Mouse (Mus musculus) G1E (cell line): ENCODE results near the gene Wdfy2. TPM values are rescaled to one million over a fixed set of nuclear protein-coding genes. Genes with fewer than 3 reads are reported as not detected.
"Not testable (repeated sequence)": the region's sequence is repeated elsewhere in the genome, so short reads cannot be mapped to it uniquely, and the experiment has no call there.

Experiments used
- ATAC-seq: 2 replicates; pipeline ENCODE4 v1.8.0; 2016; ENCODE audit warnings: mild to moderate bottlenecking; ENCODE audit not compliant: insufficient number of reproducible peaks, poor library complexity, low FRiP score, severe bottlenecking; ENCODE audit errors: extremely low read depth
- DNase-seq: peaks from one replicate; pipeline ENCODE4 v3.0.0; 2012; ENCODE audit warnings: low spot score
- H3K27me3 ChIP-seq: 2 replicates; pipeline ENCODE4 v1.6.1; 2012; ENCODE audit warnings: mild to moderate bottlenecking, low read length, inconsistent platforms; ENCODE audit not compliant: insufficient read depth
- H3K36me3 ChIP-seq: replicated peaks from 2 replicates; pipeline ENCODE3; 2012; ENCODE audit warnings: mild to moderate bottlenecking, inconsistent platforms
- H3K4me1 ChIP-seq: 2 replicates; pipeline ENCODE4 v1.6.1; 2012; ENCODE audit warnings: low read depth, low read length, inconsistent platforms, mixed read lengths; ENCODE audit not compliant: insufficient read depth
- H3K4me3 ChIP-seq: 2 replicates; pipeline ENCODE4 v1.5.1; 2012; ENCODE audit warnings: low read depth, mild to moderate bottlenecking, inconsistent platforms, low read length, moderate library complexity, mixed read lengths
- H3K9me3 ChIP-seq: replicated peaks from 2 replicates; pipeline ENCODE4 v1.6.1; 2012; ENCODE audit warnings: inconsistent platforms
- CTCF ChIP-seq: IDR thresholded peaks from 2 replicates; pipeline ENCODE4 v1.5.1; 2012; ENCODE audit warnings: low read depth, low read length, inconsistent platforms, mixed read lengths
- GATA1 ChIP-seq: IDR thresholded peaks from 2 replicates; pipeline ENCODE4 v1.6.1; 2012; ENCODE audit warnings: borderline replicate concordance, low read length, inconsistent platforms, mixed read lengths
- GATA2 ChIP-seq: IDR thresholded peaks from 2 replicates; pipeline ENCODE4 v1.6.1; 2012; ENCODE audit warnings: low read depth, low read length, inconsistent platforms, borderline replicate concordance
- POLR2AphosphoS5 ChIP-seq: IDR thresholded peaks from 2 replicates; pipeline ENCODE4 v1.6.1; 2012; ENCODE audit warnings: low read depth, low read length, inconsistent platforms; ENCODE audit not compliant: insufficient replicate concordance
- TAL1 ChIP-seq: conservative IDR thresholded peaks from 2 replicates; pipeline ENCODE4 v1.6.1; 2012; ENCODE audit warnings: low read depth, low read length, inconsistent platforms, mixed read lengths
- polyA plus RNA-seq: library from polyadenylated mRNA; stranded (reverse); fragments of >175 nt; gene quantifications from 2 replicates; pipeline ENCODE4 v1.2.3, GENCODE M21; 2012
- total RNA-seq, 2 experiments: library from RNA; stranded (forward) in 1 of 2; stranded (reverse) in 1 of 2; fragments of 200-1000 nt in 1 of 2; fragments of >200 nt in 1 of 2; fragmentation: Nextera tagmentation in 1 of 2; gene quantifications; 2 replicates each; pipeline ENCODE4 v1.2.3; 2014 to 2017

The Wdfy2 gene
- total and polyA plus RNA-seq, 3 experiments, result 2.3 to 14.6 (median 10.3) TPM

- ATAC-seq (no peak), DNase-seq (no peak)
- Histone ChIP-seq H3K4me3 (no peak overlapping the region), H3K27me3 (peaks cover 9% of the 10 kb centered on the region), H3K9me3 (no peaks in the 10 kb centered on the region), H3K4me1 (peaks cover 41% of the 10 kb centered on the region), H3K36me3 (no peaks in the 10 kb centered on the region)
- TF ChIP-seq TAL1, result no peak
- TF ChIP-seq POLR2AphosphoS5, result no peak
- TF ChIP-seq GATA1, result no peak
- TF ChIP-seq GATA2, result no peak
- no peak for TF ChIP-seq CTCF
Observed at GRCm38 (mm10) chr14:62831691-62832275, 5.7 kb upstream of the Wdfy2 start.

GRCm38 (mm10) chr14:62833036-62833435, 4.4 kb upstream of the Wdfy2 start:
- no peaks in the 10 kb centered on the region for H3K9me3 ChIP-seq
- ATAC-seq (no peak), DNase-seq (no peak)
- no peaks in the 10 kb centered on the region for H3K36me3 ChIP-seq
- H3K4me1 ChIP-seq, result peaks cover 45% of the 10 kb centered on the region
- H3K27me3 ChIP-seq, result peaks cover 3% of the 10 kb centered on the region; the same call in 1 of the 2 replicates
- TF ChIP-seq POLR2AphosphoS5 (no peak), TAL1 (no peak), GATA1 (no peak), GATA2 (no peak), CTCF (no peak)
- no peak overlapping the region for H3K4me3 ChIP-seq

DNA sequence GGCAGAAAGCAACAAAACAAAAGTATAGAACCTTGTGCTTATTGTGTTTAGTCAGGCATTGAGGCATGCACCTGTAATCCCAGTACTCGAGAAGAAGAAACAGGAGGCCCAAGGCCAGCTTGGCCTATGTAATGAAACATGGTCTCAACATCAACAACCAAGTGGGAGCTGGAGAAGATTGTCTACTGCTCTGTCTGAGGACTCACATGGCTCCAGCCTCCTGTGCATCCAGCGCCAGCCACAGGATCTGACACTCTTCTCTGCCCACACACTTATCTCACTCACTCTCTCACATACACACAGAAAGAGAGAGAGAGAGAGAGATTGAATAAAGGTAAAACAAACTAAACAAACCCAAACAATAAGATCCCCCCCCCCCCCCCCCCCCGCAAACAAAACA, 3.9 kb upstream of the Wdfy2 start:
- no peaks in the 10 kb centered on the region for H3K9me3 ChIP-seq
- peaks cover 3% of the 10 kb centered on the region; the same call in 1 of the 2 replicates for H3K27me3 ChIP-seq
- DNase-seq (no peak), ATAC-seq (no peak)
- H3K4me3 ChIP-seq, result no peak overlapping the region
- H3K36me3 ChIP-seq, result no peaks in the 10 kb centered on the region
- H3K4me1 ChIP-seq, result peaks cover 50% of the 10 kb centered on the region
- TF ChIP-seq CTCF, result no peak
- no peak for TF ChIP-seq GATA2

DNA sequence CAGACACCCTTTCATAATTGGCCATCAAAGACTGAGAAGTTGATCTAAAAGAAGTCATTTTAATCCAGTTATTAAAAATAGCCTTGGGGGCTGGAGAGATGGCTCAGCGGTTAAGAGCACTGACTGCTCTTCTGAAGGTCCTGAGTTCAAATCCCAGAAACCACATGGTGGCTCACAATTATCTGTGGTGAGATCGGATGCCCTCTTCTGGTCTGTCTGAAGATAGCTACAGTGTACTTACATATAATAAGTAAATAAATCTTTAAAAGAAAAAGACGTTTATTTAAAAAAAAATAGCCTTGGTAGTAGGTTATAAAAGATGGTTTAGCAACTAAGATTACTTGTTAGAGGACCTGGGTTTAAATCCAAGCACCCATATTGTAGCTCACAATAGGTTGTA, 1.7 kb upstream of the Wdfy2 start:
- H3K27me3 ChIP-seq, H3K4me3 ChIP-seq, H3K9me3 ChIP-seq, ATAC-seq, DNase-seq, H3K36me3 ChIP-seq: not testable (repeated sequence)
- peaks cover 41% of the 10 kb centered on the region for H3K4me1 ChIP-seq

GRCm38 (mm10) chr14:62836926-62837640, 395 bp upstream of the Wdfy2 start:
- Histone ChIP-seq H3K4me1 (peaks cover 41% of the 10 kb centered on the region), H3K4me3 (peak overlapping the region; percentile 92), H3K27me3 (no peaks in the 10 kb centered on the region), H3K9me3 (no peaks in the 10 kb centered on the region), H3K36me3 (peaks cover 8% of the 10 kb centered on the region)
- DNase-seq, result peak; percentile 81
- TF ChIP-seq CTCF (peak; percentile 72), POLR2AphosphoS5 (no peak)
- ATAC-seq, result peak; percentile 96

GRCm38 (mm10) chr14:62838336-62838735, 858 bp downstream of the Wdfy2 start:
- TF ChIP-seq GATA2 (no peak), CTCF (no peak), TAL1 (no peak), GATA1 (no peak), POLR2AphosphoS5 (no peak)
- peaks cover 37% of the 10 kb centered on the region for H3K4me1 ChIP-seq
- no peaks in the 10 kb centered on the region for H3K9me3 ChIP-seq
- ATAC-seq (no peak), DNase-seq (no peak)
- no peaks in the 10 kb centered on the region for H3K27me3 ChIP-seq
- peak overlapping the region; percentile 92 for H3K4me3 ChIP-seq
- peaks cover 8% of the 10 kb centered on the region for H3K36me3 ChIP-seq

DNA sequence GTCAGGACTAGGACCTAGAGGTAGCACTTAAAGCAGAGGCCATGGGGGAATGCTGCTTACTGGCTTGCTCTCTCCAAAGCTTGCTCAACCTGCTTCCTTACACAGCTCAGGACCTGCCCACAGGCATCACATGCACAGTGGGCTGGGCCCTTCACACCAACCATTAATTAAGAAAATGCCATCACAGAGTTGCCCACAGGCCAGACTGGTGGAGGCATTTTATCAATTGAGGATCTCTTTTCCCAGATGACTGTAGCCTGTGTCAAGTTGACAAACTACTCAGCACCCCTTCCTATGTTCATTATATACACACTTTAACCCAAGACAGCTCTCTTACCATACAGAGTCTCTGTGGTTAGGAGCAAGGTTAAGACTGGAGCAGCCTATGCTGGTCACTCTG, 4.2 kb downstream of the Wdfy2 start:
- Histone ChIP-seq H3K27me3 (no peaks in the 10 kb centered on the region), H3K4me3 (no peak overlapping the region), H3K9me3 (no peaks in the 10 kb centered on the region), H3K4me1 (peaks cover 20% of the 10 kb centered on the region), H3K36me3 (peaks cover 9% of the 10 kb centered on the region)
- no peak for DNase-seq
- no peak for TF ChIP-seq POLR2AphosphoS5
- ATAC-seq, result no peak
